Mouse (Mus musculus) adrenal gland (tissue): Measurements from ENCODE around the gene Abat.

ENCODE experiments used
- intact Hi-C: fragments of 180-260 bp; cut with DNase I; formaldehyde crosslinking; loops from one replicate; pipeline ENCODE4 v1.15.1; 2025
- long read RNA-seq, 2 experiments: library from polyadenylated mRNA; unstranded; transcript quantifications; one replicate each; pipeline ENCODE4 v2.0.0; 2020; ENCODE audit warnings: borderline replicate concordance in 1 of 2; ENCODE audit not compliant: insufficient replicate concordance in 1 of 2

Gene Abat
- long read RNA-seq, experiment 1, full-length matches to known transcripts, result 13 of 30 reads
- long read RNA-seq, experiment 1, partial matches to known transcripts, result 7 of 30 reads
- long read RNA-seq, experiment 1, other reads (novel, unspliced or antisense), result 10 of 30 reads
- long read RNA-seq, experiment 2, full-length matches to known transcripts, result 6 of 25 reads
- long read RNA-seq, experiment 2, partial matches to known transcripts, result 7 of 25 reads
- long read RNA-seq, experiment 2, other reads (novel, unspliced or antisense), result 12 of 25 reads

- intact Hi-C loops, result no loop called here
Measured at GRCm38 (mm10) chr16:8513236-8513906, at the start of gene Abat. Abat (plus strand) TSS chr16:8513429.

- intact Hi-C loops, result no loop called here
Measured at GRCm38 (mm10) chr16:8470132-8470531, 43.1 kb upstream of the Abat start.

- intact Hi-C loops, result no loop called here
Measured at GRCm38 (mm10) chr16:8470603-8471481, 42.4 kb upstream of the Abat start, which contains the start of gene Mettl22. Mettl22 (plus strand) TSS chr16:8470788.

- intact Hi-C loops, result loop anchor here (2.0 kb wide), 1 partner anchor 75 kb away; no protein-coding TSS in a partner anchor
Measured at GRCm38 (mm10) chr16:8487396-8488005, 25.7 kb upstream of the Abat start.

- intact Hi-C loops, result no loop called here
Measured at GRCm38 (mm10) chr16:8489340-8489739, 23.9 kb upstream of the Abat start.

GRCm38 (mm10) chr16:8491743-8492490, 21.3 kb upstream of the Abat start:
- intact Hi-C loops, result loop anchor here (10.0 kb wide), 3 partner anchors 153 to 383 kb away; no protein-coding TSS in a partner anchor

GRCm38 (mm10) chr16:8494268-8494667, 19.0 kb upstream of the Abat start:
- intact Hi-C loops, result loop anchor here (1.0 to 10.0 kb wide), 4 partner anchors 151 to 381 kb away; no protein-coding TSS in a partner anchor

- intact Hi-C loops, result loop anchor here (10.0 kb wide), 3 partner anchors 148 to 378 kb away; no protein-coding TSS in a partner anchor
Measured at GRCm38 (mm10) chr16:8496967-8497366, 16.3 kb upstream of the Abat start.

GRCm38 (mm10) chr16:8504271-8504670, 9.0 kb upstream of the Abat start:
- intact Hi-C loops, result no loop called here

- intact Hi-C loops, result no loop called here
Measured at GRCm38 (mm10) chr16:8509894-8510293, 3.3 kb upstream of the Abat start.

GRCm38 (mm10) chr16:8512830-8513229, 399 bp upstream of the Abat start:
- intact Hi-C loops, result no loop called here

GRCm38 (mm10) chr16:8514180-8514579, 951 bp downstream of the Abat start:
- intact Hi-C loops, result no loop called here

- intact Hi-C loops, result no loop called here
Measured at GRCm38 (mm10) chr16:8520525-8520924, 7.3 kb downstream of the Abat start.

- intact Hi-C loops, result no loop called here
Measured at GRCm38 (mm10) chr16:8521322-8521721, 8.1 kb downstream of the Abat start.

GRCm38 (mm10) chr16:8523480-8524144, 10.4 kb downstream of the Abat start:
- intact Hi-C loops, result no loop called here

GRCm38 (mm10) chr16:8524163-8524847, 11.1 kb downstream of the Abat start:
- intact Hi-C loops, result no loop called here

- intact Hi-C loops, result no loop called here
Measured at GRCm38 (mm10) chr16:8525293-8525692, 12.1 kb downstream of the Abat start.

- intact Hi-C loops, result no loop called here
Measured at GRCm38 (mm10) chr16:8525877-8526276, 12.6 kb downstream of the Abat start.

GRCm38 (mm10) chr16:8529389-8529788, 16.2 kb downstream of the Abat start:
- intact Hi-C loops, result no loop called here
